Mouse (Mus musculus): ENCODE data around the gene Chsy1. TPM values are rescaled to one million over a fixed set of nuclear protein-coding genes. Genes with fewer than 3 reads are reported as not detected.

The Chsy1 gene
- polyA plus RNA-seq, 1 experiment from 2014 or later = 30.4 TPM

DNA sequence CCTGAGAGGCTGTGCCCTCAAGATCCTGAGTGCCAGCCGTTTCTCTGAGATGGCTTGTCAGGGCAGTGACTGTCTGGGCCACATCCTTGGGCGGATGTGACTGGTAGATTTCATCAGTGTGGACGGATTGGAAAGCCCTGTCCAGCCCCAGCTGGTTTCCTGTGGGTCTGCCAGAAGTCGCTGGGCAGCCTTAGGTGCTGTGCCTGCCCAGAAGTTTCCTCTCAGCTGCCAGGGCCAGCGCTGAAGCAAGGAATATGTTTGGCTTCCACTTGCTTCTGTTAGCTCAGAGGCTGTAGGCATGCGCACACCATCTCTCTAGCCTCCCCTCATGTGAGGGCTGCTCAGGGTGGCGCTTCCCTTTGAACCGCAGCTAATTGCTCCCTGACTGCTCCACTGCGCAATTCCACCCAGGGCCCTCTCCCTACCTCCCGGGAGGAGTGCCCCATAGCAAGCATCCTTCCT, 69.8 kb downstream of the Chsy1 start:
- no peak overlapping the region for H3K4me2 ChIP-seq (replicated peaks; ENCODE audit: low read depth, low read length)
- DNase-seq (ENCODE audit: low spot score) (no peak), ATAC-seq (ENCODE audit: low FRiP score) (no peak)
- H3K36me3 ChIP-seq (ENCODE audit: control insufficient read depth, insufficient read depth, low read length) = peaks cover 2% of the 10 kb centered on the region; the same call in 1 of the 2 replicates
- H3K4me1 ChIP-seq (replicated peaks; ENCODE audit: control insufficient read depth, insufficient read depth, low read length) = no peaks in the 10 kb centered on the region
- 69% methylated on average over 10 of the region's 10 CpGs for WGBS
- no peaks in the 10 kb centered on the region for H3K9me3 ChIP-seq (ENCODE audit: control insufficient read depth, low read length)
- H3K27me3 ChIP-seq (ENCODE audit: control insufficient read depth, insufficient read depth, low read length) = no peaks in the 10 kb centered on the region
- H3K4me3 ChIP-seq (ENCODE audit: low read depth, low read length) = no peak overlapping the region
- H3K9ac ChIP-seq (ENCODE audit: low read depth, low read length) = no peak overlapping the region
- no peak overlapping the region for H3K27ac ChIP-seq (ENCODE audit: low read depth, low read length)

DNA sequence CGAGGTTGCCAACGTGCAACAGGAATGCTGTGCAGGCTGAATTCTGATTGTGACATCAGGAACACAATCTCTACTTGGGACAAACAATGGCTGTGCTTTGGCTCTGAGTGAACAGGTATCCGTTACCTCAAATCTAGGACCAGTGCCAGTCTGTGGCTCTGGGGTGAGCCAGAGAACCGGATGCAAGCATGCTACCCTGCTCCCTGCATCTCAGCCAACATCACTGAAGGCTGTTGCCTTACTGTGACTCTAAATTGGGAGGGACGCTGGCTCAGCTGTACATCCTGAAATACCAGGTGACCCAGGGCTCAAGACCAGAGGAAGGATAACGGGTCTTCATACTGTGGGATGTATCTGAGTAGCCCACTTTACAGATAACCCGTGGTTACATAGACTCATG, 70.4 kb downstream of the Chsy1 start:
- Histone ChIP-seq H3K4me2 (replicated peaks; ENCODE audit: low read depth, low read length) (no peak overlapping the region), H3K9me3 (ENCODE audit: control insufficient read depth, low read length) (no peaks in the 10 kb centered on the region), H3K4me3 (ENCODE audit: low read depth, low read length) (no peak overlapping the region), H3K27ac (ENCODE audit: low read depth, low read length) (no peak overlapping the region), H3K4me1 (replicated peaks; ENCODE audit: control insufficient read depth, insufficient read depth, low read length) (no peaks in the 10 kb centered on the region), H3K27me3 (ENCODE audit: control insufficient read depth, insufficient read depth, low read length) (no peaks in the 10 kb centered on the region), H3K9ac (ENCODE audit: low read depth, low read length) (no peak overlapping the region), H3K36me3 (ENCODE audit: control insufficient read depth, insufficient read depth, low read length) (no peaks in the 10 kb centered on the region)
- WGBS = 87% methylated on average over 7 of the region's 7 CpGs
- no peak for ATAC-seq (ENCODE audit: low FRiP score)
- DNase-seq (ENCODE audit: low spot score) = no peak

- Histone ChIP-seq H3K9ac (ENCODE audit: low read depth, low read length) (no peak overlapping the region), H3K4me2 (replicated peaks; ENCODE audit: low read depth, low read length) (no peak overlapping the region), H3K4me3 (ENCODE audit: low read depth, low read length) (no peak overlapping the region), H3K36me3 (ENCODE audit: control insufficient read depth, insufficient read depth, low read length) (no peaks in the 10 kb centered on the region), H3K27ac (ENCODE audit: low read depth, low read length) (no peak overlapping the region), H3K4me1 (replicated peaks; ENCODE audit: control insufficient read depth, insufficient read depth, low read length) (no peaks in the 10 kb centered on the region), H3K27me3 (ENCODE audit: control insufficient read depth, insufficient read depth, low read length) (no peaks in the 10 kb centered on the region), H3K9me3 (ENCODE audit: control insufficient read depth, low read length) (no peaks in the 10 kb centered on the region)
- ATAC-seq (ENCODE audit: low FRiP score) (no peak), DNase-seq (ENCODE audit: low spot score) (no peak)
- 91% methylated on average over 3 of the region's 3 CpGs for WGBS
Observed at GRCm38 (mm10) chr7:66180260-66180659, 70.9 kb downstream of the Chsy1 start.

GRCm38 (mm10) chr7:66180711-66181365, 71.5 kb downstream of the Chsy1 start:
- Histone ChIP-seq H3K36me3 (ENCODE audit: control insufficient read depth, insufficient read depth, low read length) (no peaks in the 10 kb centered on the region), H3K4me3 (ENCODE audit: low read depth, low read length) (no peak overlapping the region), H3K27ac (ENCODE audit: low read depth, low read length) (no peak overlapping the region), H3K4me1 (replicated peaks; ENCODE audit: control insufficient read depth, insufficient read depth, low read length) (no peaks in the 10 kb centered on the region), H3K27me3 (ENCODE audit: control insufficient read depth, insufficient read depth, low read length) (no peaks in the 10 kb centered on the region), H3K9me3 (ENCODE audit: control insufficient read depth, low read length) (no peaks in the 10 kb centered on the region), H3K4me2 (replicated peaks; ENCODE audit: low read depth, low read length) (no peak overlapping the region), H3K9ac (ENCODE audit: low read depth, low read length) (no peak overlapping the region)
- DNase-seq (ENCODE audit: low spot score) = no peak
- 92% methylated on average over 10 of the region's 10 CpGs for WGBS
- ATAC-seq (ENCODE audit: low FRiP score) = no peak

GRCm38 (mm10) chr7:66182075-66182715, 72.9 kb downstream of the Chsy1 start:
- Histone ChIP-seq H3K4me3 (ENCODE audit: low read depth, low read length) (no peak overlapping the region), H3K9me3 (ENCODE audit: control insufficient read depth, low read length) (no peaks in the 10 kb centered on the region), H3K36me3 (ENCODE audit: control insufficient read depth, insufficient read depth, low read length) (no peaks in the 10 kb centered on the region), H3K9ac (ENCODE audit: low read depth, low read length) (no peak overlapping the region), H3K4me2 (replicated peaks; ENCODE audit: low read depth, low read length) (no peak overlapping the region), H3K27ac (ENCODE audit: low read depth, low read length) (no peak overlapping the region), H3K27me3 (ENCODE audit: control insufficient read depth, insufficient read depth, low read length) (no peaks in the 10 kb centered on the region), H3K4me1 (replicated peaks; ENCODE audit: control insufficient read depth, insufficient read depth, low read length) (no peaks in the 10 kb centered on the region)
- no peak for DNase-seq (ENCODE audit: low spot score)
- no peak for ATAC-seq (ENCODE audit: low FRiP score)
- 83% methylated on average over 7 of the region's 7 CpGs for WGBS

- DNase-seq (ENCODE audit: low spot score) (no peak), ATAC-seq (ENCODE audit: low FRiP score) (no peak)
- H3K27ac ChIP-seq (ENCODE audit: low read depth, low read length) = no peak overlapping the region
- H3K4me1 ChIP-seq (replicated peaks; ENCODE audit: control insufficient read depth, insufficient read depth, low read length) = no peaks in the 10 kb centered on the region
- H3K27me3 ChIP-seq (ENCODE audit: control insufficient read depth, insufficient read depth, low read length) = no peaks in the 10 kb centered on the region
- H3K9ac ChIP-seq (ENCODE audit: low read depth, low read length) = no peak overlapping the region
- no peaks in the 10 kb centered on the region for H3K9me3 ChIP-seq (ENCODE audit: control insufficient read depth, low read length)
- WGBS = 87% methylated on average over 8 of the region's 8 CpGs
- H3K4me2 ChIP-seq (replicated peaks; ENCODE audit: low read depth, low read length) = no peak overlapping the region
- H3K4me3 ChIP-seq (ENCODE audit: low read depth, low read length) = no peak overlapping the region
- no peaks in the 10 kb centered on the region for H3K36me3 ChIP-seq (ENCODE audit: control insufficient read depth, insufficient read depth, low read length)
Observed at GRCm38 (mm10) chr7:66183404-66183803, 74.1 kb downstream of the Chsy1 start.

DNA sequence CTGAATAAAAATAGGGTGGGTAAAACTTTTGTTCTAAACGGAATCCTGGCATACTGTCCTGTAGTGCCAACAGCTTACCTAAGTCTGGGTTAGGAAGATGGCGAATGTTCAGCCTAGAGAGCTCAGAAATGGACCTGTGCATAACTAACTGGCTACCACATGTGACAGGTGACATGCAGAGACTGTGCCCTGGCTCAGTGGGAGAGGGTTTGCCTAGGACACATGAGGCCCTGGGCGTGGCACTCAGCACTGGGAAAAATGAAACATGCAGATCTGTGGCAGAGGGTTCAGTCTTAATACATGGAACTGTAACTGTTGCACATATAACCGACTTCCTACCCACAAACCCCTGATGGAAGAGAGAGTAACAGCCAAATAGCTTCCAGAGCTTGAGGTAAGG, 74.7 kb downstream of the Chsy1 start:
- Histone ChIP-seq H3K4me2 (replicated peaks; ENCODE audit: low read depth, low read length) (no peak overlapping the region), H3K4me3 (ENCODE audit: low read depth, low read length) (no peak overlapping the region), H3K27ac (ENCODE audit: low read depth, low read length) (no peak overlapping the region), H3K9ac (ENCODE audit: low read depth, low read length) (no peak overlapping the region), H3K27me3 (ENCODE audit: control insufficient read depth, insufficient read depth, low read length) (no peaks in the 10 kb centered on the region), H3K4me1 (replicated peaks; ENCODE audit: control insufficient read depth, insufficient read depth, low read length) (no peaks in the 10 kb centered on the region), H3K9me3 (ENCODE audit: control insufficient read depth, low read length) (no peaks in the 10 kb centered on the region), H3K36me3 (ENCODE audit: control insufficient read depth, insufficient read depth, low read length) (no peaks in the 10 kb centered on the region)
- DNase-seq (ENCODE audit: low spot score) = no peak
- WGBS = 88% methylated on average over 4 of the region's 4 CpGs
- ATAC-seq (ENCODE audit: low FRiP score) = no peak

DNA sequence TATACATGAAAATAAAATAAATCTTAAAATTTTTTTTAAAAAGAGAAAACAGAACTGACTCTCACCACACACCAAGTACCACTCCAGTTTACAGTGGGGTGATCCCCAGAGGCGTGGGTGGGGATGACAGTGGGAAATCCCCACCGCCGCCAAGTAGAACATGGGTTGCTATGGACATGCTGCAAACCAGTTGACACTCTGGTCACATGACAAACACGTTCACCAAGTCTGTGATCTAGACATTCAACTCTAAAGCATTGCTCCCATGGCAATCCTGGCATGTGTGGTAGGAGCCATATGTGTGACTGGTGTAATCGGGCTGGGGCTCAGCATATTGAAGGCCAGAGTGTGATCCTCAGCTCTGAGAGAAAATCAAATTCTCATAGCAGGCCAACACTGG, 76.1 kb downstream of the Chsy1 start:
- Histone ChIP-seq H3K27ac (ENCODE audit: low read depth, low read length) (no peak overlapping the region), H3K27me3 (ENCODE audit: control insufficient read depth, insufficient read depth, low read length) (no peaks in the 10 kb centered on the region), H3K9me3 (ENCODE audit: control insufficient read depth, low read length) (no peaks in the 10 kb centered on the region), H3K36me3 (ENCODE audit: control insufficient read depth, insufficient read depth, low read length) (no peaks in the 10 kb centered on the region), H3K4me1 (replicated peaks; ENCODE audit: control insufficient read depth, insufficient read depth, low read length) (no peaks in the 10 kb centered on the region), H3K4me2 (replicated peaks; ENCODE audit: low read depth, low read length) (no peak overlapping the region), H3K4me3 (ENCODE audit: low read depth, low read length) (no peak overlapping the region), H3K9ac (ENCODE audit: low read depth, low read length) (no peak overlapping the region)
- no peak for DNase-seq (ENCODE audit: low spot score)
- no peak for ATAC-seq (ENCODE audit: low FRiP score)
- 90% methylated on average over 5 of the region's 5 CpGs for WGBS

DNA sequence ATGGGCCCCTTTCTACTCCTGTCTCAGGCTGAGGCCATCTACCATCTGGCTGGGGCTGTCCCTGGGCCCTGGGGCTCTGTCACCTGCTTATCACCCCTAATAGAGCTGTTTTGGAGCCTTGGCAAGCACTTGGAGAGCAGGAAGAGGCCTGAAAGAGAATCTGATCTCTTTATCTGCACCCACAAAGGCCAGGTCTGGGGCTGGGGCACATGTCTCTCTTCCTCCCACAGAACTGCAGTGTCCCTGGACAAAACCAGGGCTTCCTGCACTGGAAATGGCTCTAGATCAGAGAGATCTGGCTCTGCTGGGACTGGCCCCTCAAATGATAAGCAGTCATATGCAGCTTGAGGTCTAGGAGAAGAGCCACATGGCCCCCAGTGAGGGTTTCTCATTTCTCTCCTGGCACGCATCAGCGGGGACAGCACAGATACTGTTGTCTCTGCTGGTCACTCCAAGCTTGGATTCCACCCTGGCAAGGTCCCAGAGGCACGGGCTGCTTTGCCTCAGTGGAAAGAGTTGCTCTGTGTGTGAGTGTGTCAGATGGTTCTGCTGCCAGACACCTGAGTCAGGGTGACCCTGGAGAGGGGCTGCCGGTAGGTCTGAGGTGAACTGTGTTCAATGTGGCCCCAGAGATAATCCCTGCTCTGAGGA, 78.4 kb downstream of the Chsy1 start:
- Histone ChIP-seq H3K36me3 (ENCODE audit: control insufficient read depth, insufficient read depth, low read length) (no peaks in the 10 kb centered on the region), H3K4me2 (replicated peaks; ENCODE audit: low read depth, low read length) (no peak overlapping the region), H3K4me3 (ENCODE audit: low read depth, low read length) (no peak overlapping the region), H3K27me3 (ENCODE audit: control insufficient read depth, insufficient read depth, low read length) (no peaks in the 10 kb centered on the region), H3K9ac (ENCODE audit: low read depth, low read length) (no peak overlapping the region), H3K27ac (ENCODE audit: low read depth, low read length) (no peak overlapping the region), H3K4me1 (replicated peaks; ENCODE audit: control insufficient read depth, insufficient read depth, low read length) (no peaks in the 10 kb centered on the region), H3K9me3 (ENCODE audit: control insufficient read depth, low read length) (no peaks in the 10 kb centered on the region)
- WGBS = 86% methylated on average over 4 of the region's 4 CpGs
- no peak for DNase-seq (ENCODE audit: low spot score)
- ATAC-seq (ENCODE audit: low FRiP score) = no peak

Measured in hindbrain, embryonic 11.5 days (tissue).